Mouse (Mus musculus) hindbrain, embryonic 16.5 days (tissue): ENCODE data around the gene Homer3. TPM values are rescaled to one million over a fixed set of nuclear protein-coding genes. Genes with fewer than 3 reads are reported as not detected.
A peak's percentile ranks its signal among the peaks of the same experiment; 100 is the strongest.

Experiments used
- ATAC-seq: fragments of 200-750 bp; cut with Nextera tagmentation; 2 replicates; pipeline ENCODE4 v1.8.0; 2017; ENCODE audit warnings: moderate TSS enrichment, moderate library complexity
- H3K27ac ChIP-seq: fragments of 300-500 bp; sonication (generic); 2 replicates; pipeline ENCODE4 v1.5.1; 2014; ENCODE audit warnings: low read depth, mild to moderate bottlenecking, control low read depth, low read length, moderate library complexity
- H3K27me3 ChIP-seq: fragments of 300-500 bp; sonication (generic); replicated peaks from 2 replicates; pipeline ENCODE4 v1.6.1; 2014; ENCODE audit warnings: low read length; ENCODE audit not compliant: control insufficient read depth, insufficient read depth
- H3K36me3 ChIP-seq: fragments of 300-500 bp; sonication (generic); 2 replicates; pipeline ENCODE4 v1.6.1; 2014; ENCODE audit warnings: mild to moderate bottlenecking, low read length, moderate library complexity, mixed read lengths; ENCODE audit not compliant: control insufficient read depth, insufficient read depth
- H3K4me1 ChIP-seq: fragments of 300-500 bp; sonication (generic); 2 replicates; pipeline ENCODE4 v1.6.1; 2014; ENCODE audit warnings: low read depth, low read length; ENCODE audit not compliant: control insufficient read depth, insufficient read depth
- H3K4me2 ChIP-seq: fragments of 300-500 bp; sonication (generic); 2 replicates; pipeline ENCODE4 v1.6.1; 2014; ENCODE audit warnings: mild to moderate bottlenecking, low read length, control low read depth, moderate library complexity
- H3K4me3 ChIP-seq: fragments of 300-500 bp; sonication (generic); 2 replicates; pipeline ENCODE4 v1.5.1; 2014; ENCODE audit warnings: mild to moderate bottlenecking, low read length, control low read depth, moderate library complexity
- H3K9ac ChIP-seq: fragments of 300-500 bp; sonication (generic); 2 replicates; pipeline ENCODE4 v1.6.1; 2014; ENCODE audit warnings: low read depth, mild to moderate bottlenecking, control low read depth, low read length, moderate library complexity
- H3K9me3 ChIP-seq: fragments of 300-500 bp; sonication (generic); 2 replicates; pipeline ENCODE4 v1.6.1; 2014; ENCODE audit warnings: mild to moderate bottlenecking, low read length, moderate library complexity; ENCODE audit not compliant: control insufficient read depth
- WGBS: fragments of 180-500 bp; shearing (Covaris S2); extraction: QIAGEN DNeasy Blood & Tissue Kit; methylation state at CpG from one replicate; pipeline ENCODE4 v1.1.7; 2014; 5-methylcytosine and 5-hydroxymethylcytosine counted together
- polyA plus RNA-seq: library from polyadenylated mRNA; unstranded; fragments of >200 nt; fragmentation: Nextera tagmentation; extraction: Ambion mirVana; gene quantifications from 2 replicates; pipeline ENCODE4 v1.2.1, GENCODE M21; 2015

The Homer3 gene
- polyA plus RNA-seq, 1 experiment from 2014 or later: 24.4 TPM

DNA sequence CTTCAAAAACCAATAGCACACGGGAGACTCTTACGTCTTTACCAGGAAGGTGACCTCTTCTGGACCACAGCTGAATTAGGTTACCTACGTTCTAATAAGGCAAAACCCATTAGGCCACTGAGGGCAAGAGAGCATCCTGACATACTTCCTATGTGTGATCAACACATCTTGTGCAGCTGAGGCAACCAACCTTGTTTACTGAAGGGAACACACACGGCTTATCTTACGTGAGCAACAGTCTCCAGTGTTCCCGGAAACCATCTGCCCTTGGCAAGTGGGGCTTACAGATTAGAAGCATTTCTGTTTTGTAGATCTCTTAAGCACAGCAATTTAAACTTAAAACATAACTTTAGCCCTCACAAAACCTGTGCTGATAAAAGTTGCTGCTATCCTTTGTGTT is 44.9 kb downstream of the Homer3 start:
- Histone ChIP-seq H3K4me2 (no peak overlapping the region), H3K27ac (no peak overlapping the region), H3K9me3 (no peaks in the 10 kb centered on the region), H3K4me3 (no peak overlapping the region), H3K27me3 (no peaks in the 10 kb centered on the region; the same call in 1 of the 2 replicates), H3K4me1 (peaks cover 15% of the 10 kb centered on the region), H3K36me3 (peaks cover 32% of the 10 kb centered on the region), H3K9ac (no peak overlapping the region)
- WGBS: 94% methylated on average over 6 of the region's 6 CpGs
- no peak for ATAC-seq

GRCm38 (mm10) chr8:70329124-70329834 is 46.7 kb downstream of the Homer3 start, which contains the start of gene Gdf1:
Gdf1 (plus strand) TSS chr8:70329817.
- no peak for ATAC-seq
- Histone ChIP-seq H3K4me3 (no peak within 1 kb of the TSS), H3K9ac (peak within 1 kb of the TSS; percentile 22; the same call in 1 of the 2 replicates), H3K4me1 (peaks cover 15% of the 10 kb centered on the region), H3K4me2 (peak within 1 kb of the TSS; percentile 12), H3K27me3 (no peaks in the 10 kb centered on the region; the same call in 1 of the 2 replicates), H3K9me3 (no peaks in the 10 kb centered on the region), H3K36me3 (peaks cover 43% of the 10 kb centered on the region), H3K27ac (no peak within 1 kb of the TSS)
- WGBS: 29% methylated on average over 14 of the region's 14 CpGs

GRCm38 (mm10) chr8:70329835-70330740 is 47.5 kb downstream of the Homer3 start:
- H3K4me2 ChIP-seq: peak overlapping the region; percentile 12
- no peaks in the 10 kb centered on the region; the same call in 1 of the 2 replicates for H3K27me3 ChIP-seq
- ATAC-seq: peak; percentile 14; the same call in 1 of the 2 replicates
- peak overlapping the region; percentile 22; the same call in 1 of the 2 replicates for H3K9ac ChIP-seq
- H3K36me3 ChIP-seq: peaks cover 47% of the 10 kb centered on the region
- H3K27ac ChIP-seq: no peak overlapping the region
- no peaks in the 10 kb centered on the region for H3K9me3 ChIP-seq
- WGBS: 10% methylated on average over 45 of the region's 45 CpGs
- peaks cover 15% of the 10 kb centered on the region for H3K4me1 ChIP-seq
- H3K4me3 ChIP-seq: no peak overlapping the region

DNA sequence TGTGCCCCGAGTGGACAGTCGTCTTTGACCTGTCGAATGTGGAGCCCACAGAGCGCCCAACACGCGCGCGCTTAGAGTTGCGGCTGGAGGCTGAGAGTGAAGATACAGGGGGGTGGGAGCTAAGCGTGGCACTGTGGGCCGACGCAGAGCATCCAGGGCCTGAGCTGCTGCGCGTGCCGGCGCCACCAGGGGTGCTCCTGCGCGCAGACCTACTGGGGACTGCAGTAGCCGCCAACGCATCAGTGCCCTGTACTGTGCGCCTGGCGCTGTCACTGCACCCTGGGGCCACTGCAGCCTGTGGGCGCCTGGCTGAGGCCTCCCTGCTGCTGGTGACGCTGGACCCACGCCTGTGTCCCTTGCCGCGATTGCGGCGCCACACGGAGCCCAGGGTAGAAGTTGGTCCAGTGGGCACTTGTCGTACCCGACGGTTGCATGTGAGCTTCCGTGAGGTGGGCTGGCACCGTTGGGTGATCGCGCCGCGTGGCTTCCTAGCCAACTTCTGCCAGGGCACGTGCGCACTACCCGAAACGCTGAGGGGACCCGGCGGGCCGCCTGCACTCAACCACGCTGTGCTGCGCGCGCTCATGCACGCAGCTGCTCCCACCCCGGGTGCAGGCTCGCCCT is 48.2 kb downstream of the Homer3 start:
- WGBS: 21% methylated on average over 51 of the region's 53 CpGs
- H3K9ac ChIP-seq: no peak overlapping the region; the same call in 1 of the 2 replicates
- peaks cover 51% of the 10 kb centered on the region for H3K36me3 ChIP-seq
- H3K4me3 ChIP-seq: peak overlapping the region; percentile 3; the same call in 1 of the 2 replicates
- peak overlapping the region; percentile 12 for H3K4me2 ChIP-seq
- H3K27me3 ChIP-seq: no peaks in the 10 kb centered on the region; the same call in 1 of the 2 replicates
- ATAC-seq: peak; percentile 82
- no peaks in the 10 kb centered on the region for H3K9me3 ChIP-seq
- H3K4me1 ChIP-seq: peaks cover 15% of the 10 kb centered on the region
- peak overlapping the region; percentile 29; the same call in 1 of the 2 replicates for H3K27ac ChIP-seq

- no peak overlapping the region for H3K4me2 ChIP-seq
- H3K4me3 ChIP-seq: no peak overlapping the region
- H3K36me3 ChIP-seq: peaks cover 58% of the 10 kb centered on the region
- 50% methylated on average over 19 of the region's 19 CpGs for WGBS
- peaks cover 15% of the 10 kb centered on the region for H3K4me1 ChIP-seq
- H3K27me3 ChIP-seq: no peaks in the 10 kb centered on the region; the same call in 1 of the 2 replicates
- no peak overlapping the region for H3K9ac ChIP-seq
- ATAC-seq: no peak
- H3K9me3 ChIP-seq: no peaks in the 10 kb centered on the region
- no peak overlapping the region; the same call in 1 of the 2 replicates for H3K27ac ChIP-seq
These were observed 48.9 kb downstream of the Homer3 start for GRCm38 (mm10) chr8:70331526-70331925.

DNA sequence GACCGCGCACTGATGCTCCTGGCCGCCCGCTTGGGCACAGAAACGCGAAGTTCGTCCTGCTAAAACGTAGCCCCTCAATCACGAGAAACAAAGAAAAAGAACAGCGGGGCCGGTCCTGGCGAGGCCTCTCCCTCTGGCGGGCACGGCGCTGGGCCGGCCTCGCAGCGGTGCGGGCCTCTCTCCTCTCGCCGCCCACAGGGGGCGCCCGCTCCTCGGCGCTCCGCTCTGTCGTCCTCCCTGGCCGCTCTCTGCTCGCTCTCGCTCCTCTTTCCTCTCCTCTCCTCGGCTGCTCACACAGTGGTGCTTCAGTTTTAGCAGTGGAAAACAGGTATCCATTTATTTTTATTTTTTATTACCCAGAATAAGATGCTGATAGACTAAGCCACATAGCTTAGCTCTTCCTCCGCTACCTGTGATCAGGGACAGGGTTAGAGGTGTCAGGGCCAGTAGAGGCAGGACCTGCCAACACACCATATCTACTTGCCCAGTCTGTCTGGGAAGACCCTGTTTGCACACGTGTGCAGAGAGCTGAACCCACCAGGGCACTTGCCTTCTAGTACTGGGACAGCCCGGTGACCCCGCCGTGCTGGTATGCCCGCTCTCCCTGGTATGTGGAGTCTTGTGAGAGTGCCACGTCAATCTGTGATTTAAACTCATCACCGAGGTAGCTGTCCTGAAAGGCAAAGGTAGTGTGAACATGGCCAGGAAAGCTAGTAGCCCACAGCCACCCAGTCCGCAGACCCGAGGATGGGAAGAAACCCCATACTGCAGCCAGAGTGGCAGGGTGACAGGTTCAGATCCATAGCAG is 49.6 kb downstream of the Homer3 start:
- H3K4me3 ChIP-seq: no peak overlapping the region
- 23% methylated on average over 40 of the region's 41 CpGs for WGBS
- peaks cover 63% of the 10 kb centered on the region for H3K36me3 ChIP-seq
- peak; percentile 80 for ATAC-seq
- H3K9me3 ChIP-seq: no peaks in the 10 kb centered on the region
- H3K4me1 ChIP-seq: peaks cover 15% of the 10 kb centered on the region
- H3K9ac ChIP-seq: no peak overlapping the region
- H3K27ac ChIP-seq: no peak overlapping the region
- H3K27me3 ChIP-seq: no peaks in the 10 kb centered on the region; the same call in 1 of the 2 replicates
- H3K4me2 ChIP-seq: no peak overlapping the region

DNA sequence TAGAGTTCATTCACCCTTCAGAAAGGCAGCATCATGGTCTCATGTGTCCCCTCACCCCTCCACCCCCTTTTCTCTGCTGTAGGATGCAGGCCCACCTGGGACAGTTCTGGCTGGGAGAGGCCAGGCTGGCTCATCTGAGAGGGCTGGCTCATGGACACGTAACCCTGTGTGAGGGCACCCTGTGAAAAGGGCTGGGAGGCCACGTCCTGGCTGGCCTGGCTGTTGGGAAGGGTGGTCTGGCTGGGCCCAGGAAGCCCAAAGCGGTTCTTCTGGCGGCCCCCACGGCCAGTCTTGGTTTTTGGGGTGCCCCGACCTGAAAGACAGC is 50.2 kb downstream of the Homer3 start:
- H3K27me3 ChIP-seq: no peaks in the 10 kb centered on the region; the same call in 1 of the 2 replicates
- H3K27ac ChIP-seq: no peak overlapping the region
- no peaks in the 10 kb centered on the region for H3K9me3 ChIP-seq
- no peak for ATAC-seq
- no peak overlapping the region for H3K9ac ChIP-seq
- 98% methylated on average over 6 of the region's 6 CpGs for WGBS
- H3K4me2 ChIP-seq: no peak overlapping the region
- peaks cover 15% of the 10 kb centered on the region for H3K4me1 ChIP-seq
- no peak overlapping the region for H3K4me3 ChIP-seq
- H3K36me3 ChIP-seq: peaks cover 65% of the 10 kb centered on the region

DNA sequence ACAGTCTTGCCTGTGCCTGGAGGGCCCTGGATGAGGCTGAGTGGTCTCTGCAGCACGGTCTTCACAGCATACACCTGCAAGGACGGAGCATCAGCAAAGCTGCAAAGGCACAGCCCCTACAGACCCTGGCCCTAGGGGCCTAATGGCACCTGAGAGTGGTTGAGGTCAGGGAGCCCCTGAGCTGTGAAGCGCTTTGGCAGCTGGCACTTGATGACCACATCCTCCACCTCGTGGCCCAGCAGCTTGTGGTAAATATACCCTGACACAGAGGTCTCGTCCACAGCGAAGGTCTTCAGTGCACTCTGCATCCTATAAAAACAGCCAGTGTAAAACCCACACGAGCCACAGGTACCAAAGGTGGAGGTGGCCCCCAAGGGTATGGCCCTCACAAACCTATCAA is 56.3 kb downstream of the Homer3 start:
- H3K4me3 ChIP-seq: no peak overlapping the region
- no peaks in the 10 kb centered on the region for H3K9me3 ChIP-seq
- peaks cover 68% of the 10 kb centered on the region for H3K36me3 ChIP-seq
- no peaks in the 10 kb centered on the region for H3K4me1 ChIP-seq
- no peak overlapping the region for H3K4me2 ChIP-seq
- no peak overlapping the region for H3K27ac ChIP-seq
- ATAC-seq: no peak
- H3K27me3 ChIP-seq: no peaks in the 10 kb centered on the region
- no peak overlapping the region for H3K9ac ChIP-seq
- WGBS: 95% methylated on average over 7 of the region's 7 CpGs
